Mouse (Mus musculus) hindbrain, embryonic 12.5 days (tissue): Measurements from ENCODE around the gene Kcnab1. TPM values are rescaled to one million over a fixed set of nuclear protein-coding genes. Genes with fewer than 3 reads are reported as not detected.

Experiments
- ATAC-seq: fragments of 200-750 bp; cut with Nextera tagmentation; 2 replicates; pipeline ENCODE4 v1.8.0; 2017; ENCODE audit warnings: moderate TSS enrichment; ENCODE audit not compliant: low FRiP score
- H3K27ac ChIP-seq: fragments of 300-500 bp; sonication (generic); 2 replicates; pipeline ENCODE4 v1.5.1; 2016; ENCODE audit warnings: mild to moderate bottlenecking
- H3K27me3 ChIP-seq: fragments of 300-500 bp; sonication (generic); 2 replicates; pipeline ENCODE4 v1.6.1; 2016; ENCODE audit warnings: mild to moderate bottlenecking
- H3K36me3 ChIP-seq: fragments of 300-500 bp; sonication (generic); 2 replicates; pipeline ENCODE4 v1.6.1; 2016; ENCODE audit warnings: mild to moderate bottlenecking
- H3K4me1 ChIP-seq: fragments of 300-500 bp; sonication (generic); 2 replicates; pipeline ENCODE4 v1.6.1; 2016
- H3K4me2 ChIP-seq: fragments of 300-500 bp; sonication (generic); replicated peaks from 2 replicates; pipeline ENCODE4 v1.6.1; 2016; ENCODE audit warnings: mild to moderate bottlenecking
- H3K4me3 ChIP-seq: fragments of 300-500 bp; sonication (generic); 2 replicates; pipeline ENCODE4 v1.5.1; 2016; ENCODE audit warnings: mild to moderate bottlenecking
- H3K9ac ChIP-seq: fragments of 300-500 bp; sonication (generic); 2 replicates; pipeline ENCODE4 v1.6.1; 2016; ENCODE audit warnings: mild to moderate bottlenecking, moderate library complexity
- H3K9me3 ChIP-seq: fragments of 300-500 bp; sonication (generic); replicated peaks from 2 replicates; pipeline ENCODE4 v1.6.1; 2016; ENCODE audit warnings: mild to moderate bottlenecking
- WGBS: fragments of 180-500 bp; shearing (Covaris S2); methylation state at CpG from one replicate; pipeline ENCODE4 v1.1.7; 2016; 5-methylcytosine and 5-hydroxymethylcytosine counted together
- polyA plus RNA-seq: library from polyadenylated mRNA; unstranded; fragments of >200 nt; fragmentation: Nextera tagmentation; extraction: Ambion mirVana; gene quantifications from 2 replicates; pipeline ENCODE4 v1.2.1, GENCODE M21; 2016

The Kcnab1 gene
- polyA plus RNA-seq, 1 experiment from 2014 or later = 6.3 TPM

- Histone ChIP-seq H3K27ac (no peak overlapping the region), H3K4me3 (no peak overlapping the region), H3K9me3 (no peaks in the 10 kb centered on the region), H3K4me2 (no peak overlapping the region), H3K36me3 (no peaks in the 10 kb centered on the region), H3K27me3 (no peaks in the 10 kb centered on the region), H3K9ac (no peak overlapping the region), H3K4me1 (no peaks in the 10 kb centered on the region)
- WGBS = 80% methylated on average over 2 of the region's 2 CpGs
- ATAC-seq = no peak
These were observed 104.5 kb downstream of the Kcnab1 start for GRCm38 (mm10) chr3:65213725-65214124.

- WGBS = 83% methylated on average over 2 of the region's 2 CpGs
These were observed 105.5 kb downstream of the Kcnab1 start for GRCm38 (mm10) chr3:65214635-65215034.

GRCm38 (mm10) chr3:65217673-65218579, 108.7 kb downstream of the Kcnab1 start:
- ATAC-seq = no peak
- Histone ChIP-seq H3K9me3 (no peaks in the 10 kb centered on the region), H3K4me1 (no peaks in the 10 kb centered on the region), H3K4me3 (no peak overlapping the region), H3K36me3 (no peaks in the 10 kb centered on the region), H3K4me2 (no peak overlapping the region), H3K27ac (no peak overlapping the region), H3K27me3 (no peaks in the 10 kb centered on the region), H3K9ac (no peak overlapping the region)
- 87% methylated on average over 7 of the region's 7 CpGs for whole genome bisulfite sequencing

More at GRCm38 (mm10) chr3:65214635-65215034, 105.5 kb downstream of the Kcnab1 start:
- H3K4me2 ChIP-seq = no peak overlapping the region
- H3K4me3 ChIP-seq = no peak overlapping the region
- ATAC-seq = no peak
- H3K9me3 ChIP-seq = no peaks in the 10 kb centered on the region
- H3K27me3 ChIP-seq = no peaks in the 10 kb centered on the region
- H3K9ac ChIP-seq = no peak overlapping the region
- H3K4me1 ChIP-seq = no peaks in the 10 kb centered on the region
- H3K27ac ChIP-seq = no peak overlapping the region
- no peaks in the 10 kb centered on the region for H3K36me3 ChIP-seq

GRCm38 (mm10) chr3:65220287-65220686, 111.1 kb downstream of the Kcnab1 start:
- Histone ChIP-seq H3K9ac (no peak overlapping the region), H3K4me2 (no peak overlapping the region), H3K27ac (no peak overlapping the region), H3K36me3 (no peaks in the 10 kb centered on the region), H3K9me3 (no peaks in the 10 kb centered on the region), H3K27me3 (no peaks in the 10 kb centered on the region), H3K4me1 (no peaks in the 10 kb centered on the region), H3K4me3 (no peak overlapping the region)
- ATAC-seq = no peak

- no peak for ATAC-seq
- no peak overlapping the region for H3K27ac ChIP-seq
- no peaks in the 10 kb centered on the region for H3K9me3 ChIP-seq
- H3K27me3 ChIP-seq = no peaks in the 10 kb centered on the region
- H3K4me2 ChIP-seq = no peak overlapping the region
- H3K36me3 ChIP-seq = no peaks in the 10 kb centered on the region
- 98% methylated on average over 2 of the region's 2 CpGs for WGBS
- H3K9ac ChIP-seq = no peak overlapping the region
- no peaks in the 10 kb centered on the region for H3K4me1 ChIP-seq
- no peak overlapping the region for H3K4me3 ChIP-seq
These were observed 114.5 kb downstream of the Kcnab1 start for GRCm38 (mm10) chr3:65223635-65224034.

- H3K27me3 ChIP-seq = no peaks in the 10 kb centered on the region
- no peak overlapping the region for H3K9ac ChIP-seq
- 54% methylated on average over 1 of the region's 1 CpGs for WGBS
- H3K4me1 ChIP-seq = no peaks in the 10 kb centered on the region
- H3K36me3 ChIP-seq = no peaks in the 10 kb centered on the region
- H3K4me2 ChIP-seq = no peak overlapping the region
- no peak overlapping the region for H3K4me3 ChIP-seq
- H3K9me3 ChIP-seq = peaks cover 9% of the 10 kb centered on the region
- ATAC-seq = peak; percentile 71
- no peak overlapping the region for H3K27ac ChIP-seq
These were observed 121.8 kb downstream of the Kcnab1 start for GRCm38 (mm10) chr3:65230978-65231377.

GRCm38 (mm10) chr3:65231419-65232090, 122.4 kb downstream of the Kcnab1 start:
- ATAC-seq = peak; percentile 38
- Histone ChIP-seq H3K4me3 (no peak overlapping the region), H3K27me3 (no peaks in the 10 kb centered on the region), H3K27ac (no peak overlapping the region), H3K4me2 (no peak overlapping the region), H3K9ac (no peak overlapping the region), H3K36me3 (no peaks in the 10 kb centered on the region), H3K9me3 (peaks cover 15% of the 10 kb centered on the region), H3K4me1 (no peaks in the 10 kb centered on the region)
- 77% methylated on average over 11 of the region's 11 CpGs for WGBS

GRCm38 (mm10) chr3:65249023-65249422, 139.8 kb downstream of the Kcnab1 start:
- no peak overlapping the region for H3K4me2 ChIP-seq
- no peak overlapping the region for H3K27ac ChIP-seq
- 69% methylated on average over 6 of the region's 6 CpGs for WGBS
- no peak overlapping the region for H3K4me3 ChIP-seq
- ATAC-seq = no peak
- no peaks in the 10 kb centered on the region for H3K9me3 ChIP-seq
- H3K4me1 ChIP-seq = no peaks in the 10 kb centered on the region
- no peaks in the 10 kb centered on the region for H3K36me3 ChIP-seq
- no peak overlapping the region for H3K9ac ChIP-seq
- H3K27me3 ChIP-seq = no peaks in the 10 kb centered on the region

- no peak for ATAC-seq
- no peak overlapping the region for H3K4me2 ChIP-seq
- 88% methylated on average over 4 of the region's 4 CpGs for WGBS
These were observed 151.3 kb downstream of the Kcnab1 start for GRCm38 (mm10) chr3:65260521-65260920.

GRCm38 (mm10) chr3:65262506-65263422, 153.6 kb downstream of the Kcnab1 start:
- Histone ChIP-seq H3K4me2 (no peak overlapping the region), H3K36me3 (no peaks in the 10 kb centered on the region), H3K9me3 (no peaks in the 10 kb centered on the region), H3K4me3 (no peak overlapping the region), H3K4me1 (no peaks in the 10 kb centered on the region), H3K27ac (no peak overlapping the region), H3K9ac (no peak overlapping the region), H3K27me3 (no peaks in the 10 kb centered on the region)
- WGBS = 84% methylated on average over 12 of the region's 12 CpGs
- ATAC-seq = no peak

More at GRCm38 (mm10) chr3:65260521-65260920, 151.3 kb downstream of the Kcnab1 start:
- no peak overlapping the region for H3K27ac ChIP-seq
- no peak overlapping the region for H3K9ac ChIP-seq
- no peaks in the 10 kb centered on the region for H3K9me3 ChIP-seq
- no peaks in the 10 kb centered on the region for H3K27me3 ChIP-seq
- no peaks in the 10 kb centered on the region for H3K36me3 ChIP-seq
- H3K4me1 ChIP-seq = no peaks in the 10 kb centered on the region
- H3K4me3 ChIP-seq = no peak overlapping the region

GRCm38 (mm10) chr3:65273317-65273716, 164.1 kb downstream of the Kcnab1 start:
- Histone ChIP-seq H3K36me3 (no peaks in the 10 kb centered on the region), H3K27me3 (no peaks in the 10 kb centered on the region), H3K9ac (no peak overlapping the region), H3K27ac (no peak overlapping the region), H3K4me2 (no peak overlapping the region), H3K9me3 (no peaks in the 10 kb centered on the region), H3K4me1 (no peaks in the 10 kb centered on the region), H3K4me3 (no peak overlapping the region)
- 77% methylated on average over 1 of the region's 1 CpGs for WGBS
- ATAC-seq = no peak

GRCm38 (mm10) chr3:65277777-65278176, 168.6 kb downstream of the Kcnab1 start:
- no peaks in the 10 kb centered on the region for H3K9me3 ChIP-seq
- H3K36me3 ChIP-seq = no peaks in the 10 kb centered on the region
- H3K4me2 ChIP-seq = no peak overlapping the region
- H3K9ac ChIP-seq = no peak overlapping the region
- no peak for ATAC-seq
- H3K4me1 ChIP-seq = no peaks in the 10 kb centered on the region
- H3K27me3 ChIP-seq = no peaks in the 10 kb centered on the region
- no peak overlapping the region for H3K4me3 ChIP-seq
- WGBS = 92% methylated on average over 10 of the region's 10 CpGs
- no peak overlapping the region for H3K27ac ChIP-seq
